Mouse (Mus musculus): Measurements from ENCODE around the gene Ggt5.

DNA sequence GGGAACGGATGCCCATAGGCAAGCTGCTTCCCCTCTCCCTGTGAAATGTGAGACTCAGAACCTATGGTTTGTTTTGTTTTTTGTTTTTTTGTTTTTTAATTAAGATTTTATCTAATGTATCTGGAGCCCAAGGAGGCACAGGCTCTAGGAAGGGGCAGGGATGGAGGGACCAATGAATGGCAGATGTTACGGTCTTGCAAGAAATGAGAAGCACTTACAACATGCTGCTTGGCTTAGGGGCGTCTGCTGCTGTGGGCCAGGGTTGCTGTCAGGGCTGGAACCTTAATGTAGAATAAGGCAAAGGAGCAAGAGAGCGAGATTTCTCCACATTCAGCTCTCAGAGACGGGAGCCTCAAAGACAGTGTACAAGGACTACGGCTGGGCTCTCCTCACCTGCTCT, 33.6 kb upstream of the Ggt5 start:
- TF ChIP-seq GATA1 (IDR thresholded peaks at IDR 0.05; ENCODE audit: low read length) (no peak), TAL1 (IDR thresholded peaks at IDR 0.05; ENCODE audit: low read length) (no peak)

Data from erythroblast, embryonic 14.5 days (primary cell).